Mouse (Mus musculus): ENCODE measurements at regions not wholly inside any gene's neighbourhood (a gene's known extent, or its start where the extent isn't known, plus 50 kb on each side); places are given as distances from the start of the nearest gene placed in this dataset.

GRCm38 (mm10) chr15:71375775-71376174 is 2458.6 kb upstream of the Gm6569 start:
- peak; percentile 28 for DNase-seq (ENCODE audit: low spot score)

Data from left cerebral cortex, adult 11 months (tissue).